Comparison of ENCODE assay signal across 8 mouse cellular contexts in genomic region chr9:64612121-64612983, GRCm38 (mm10).
DNase-seq lines count a peak whose midpoint lies in the region; ATAC-seq and TF ChIP-seq lines count a peak whose summit lies in the region.

No protein-coding gene starts in this region.

- TF ChIP-seq EP300 in stomach, postnatal 0 days (optimal IDR thresholded peaks at IDR 0.05), result no peak

- 0 out of 2 replicates have a peak, but pooled peaks have one; percentile 25 for ATAC-seq in stomach, embryonic 16.5 days (ENCODE audit: insufficient read depth, low FRiP score)
- ATAC-seq in stomach, postnatal 0 days (ENCODE audit: low FRiP score, low TSS enrichment), result no peak
- no peak for ATAC-seq in erythroblast, adult 5-6 weeks (replicated peaks; ENCODE audit: low FRiP score, poor library complexity, severe bottlenecking)

- H3K4me3 ChIP-seq in stomach, embryonic 16.5 days (replicated peaks; ENCODE audit: low read length), result no peak overlapping the region
- no peak overlapping the region for H3K4me3 ChIP-seq in stomach, postnatal 0 days (ENCODE audit: low read depth, low read length)

- H3K4me2 ChIP-seq in stomach, embryonic 16.5 days (ENCODE audit: low read depth, low read length), result no peak overlapping the region
- no peak overlapping the region for H3K4me2 ChIP-seq in stomach, postnatal 0 days (replicated peaks; ENCODE audit: low read depth)

- no peaks in the 10 kb centered on the region for H3K27me3 ChIP-seq in stomach, embryonic 16.5 days (ENCODE audit: control insufficient read depth, insufficient read depth, low read length)
- H3K27me3 ChIP-seq in stomach, postnatal 0 days (ENCODE audit: control insufficient read depth, insufficient read depth, low read length), result no peaks in the 10 kb centered on the region

- H3K4me1 ChIP-seq in stomach, embryonic 16.5 days (ENCODE audit: control insufficient read depth, insufficient read depth, low read length), result no peaks in the 10 kb centered on the region
- H3K4me1 ChIP-seq in stomach, postnatal 0 days (replicated peaks; ENCODE audit: control insufficient read depth, insufficient read depth), result no peaks in the 10 kb centered on the region

- TF ChIP-seq CTCF in stomach, postnatal 0 days (IDR thresholded peaks at IDR 0.05; ENCODE audit: low read depth), result no peak

- 23% methylated on average over 7 of the region's 7 CpGs for WGBS in stomach, embryonic 16.5 days
- 19% methylated on average over 7 of the region's 7 CpGs for WGBS in stomach, postnatal 0 days

- H3K36me3 ChIP-seq in stomach, embryonic 16.5 days (ENCODE audit: control insufficient read depth, insufficient read depth, low read length), result no peaks in the 10 kb centered on the region
- no peaks in the 10 kb centered on the region for H3K36me3 ChIP-seq in stomach, postnatal 0 days (ENCODE audit: control insufficient read depth, insufficient read depth, low read length)

- peak; percentile 39 for DNase-seq in embryo, embryonic 11 days
- no peak for DNase-seq in embryo, embryonic 10.5 days (ENCODE audit: low spot score)
- DNase-seq in stomach, postnatal 0 days (ENCODE audit: low spot score), result no peak
- DNase-seq in layer of hippocampus, postnatal 10 days (ENCODE audit: low spot score in 2 of 2), result peak; percentile 47 to 61
- DNase-seq in urinary bladder, postnatal 25 days (ENCODE audit: low spot score), result no peak
- no peak for DNase-seq in heart, postnatal 10 days

- H3K27ac ChIP-seq in stomach, embryonic 16.5 days (ENCODE audit: low read length), result no peak overlapping the region
- no peak overlapping the region for H3K27ac ChIP-seq in stomach, postnatal 0 days (replicated peaks)

- intact Hi-C loops in heart, postnatal 10 days (cut with DNase I), result no loop called here

- no peak overlapping the region for H3K9ac ChIP-seq in stomach, embryonic 16.5 days (ENCODE audit: low read length)
- no peak overlapping the region for H3K9ac ChIP-seq in stomach, postnatal 0 days (ENCODE audit: low read length)

- H3K9me3 ChIP-seq in stomach, embryonic 16.5 days (replicated peaks; ENCODE audit: control insufficient read depth, low read length), result no peaks in the 10 kb centered on the region
- no peaks in the 10 kb centered on the region for H3K9me3 ChIP-seq in stomach, postnatal 0 days (ENCODE audit: control insufficient read depth, low read length)

Comparison
In these comparisons a context has a peak if more than half of its experiments do, and no peak if none do; other contexts are left out.
1. DNase-seq: peak in embryo, embryonic 11 days (single experiment) and layer of hippocampus, postnatal 10 days (2 of 2); none in embryo, embryonic 10.5 days (single experiment), stomach, postnatal 0 days (single experiment), urinary bladder, postnatal 25 days (single experiment) and heart, postnatal 10 days (0 of 2).